Mouse (Mus musculus) layer of hippocampus, postnatal 10 days (tissue): ENCODE data around the gene Dcst2. TPM values are rescaled to one million over a fixed set of nuclear protein-coding genes. Genes with fewer than 3 reads are reported as not detected.

ENCODE experiments used
- DNase-seq, 2 experiments: peaks; one replicate each; pipeline ENCODE4 v3.0.0; 2021; ENCODE audit warnings: low spot score in 2 of 2
- long read RNA-seq: library from polyadenylated mRNA; stranded (forward); transcript quantifications from one replicate; pipeline ENCODE4 v2.0.0, GENCODE M21; 2023
- total RNA-seq, 2 experiments: library from RNA; stranded (reverse); gene quantifications; 2 replicates each; pipeline ENCODE4 v1.2.3; 2021

Gene Dcst2
- total RNA-seq, result under 1 TPM; 0.51 to 0.71 TPM
- long read RNA-seq, partial matches to known transcripts, result 0 of 1 reads
- long read RNA-seq, other reads (novel, unspliced or antisense), result 1 of 1 reads

- no peak for DNase-seq
Measured at GRCm38 (mm10) chr3:89361675-89362074, at the start of gene Dcst2. Dcst2 (plus strand) TSS chr3:89361975.

- DNase-seq, result no peak
Measured at GRCm38 (mm10) chr3:89314340-89314739, 47.4 kb upstream of the Dcst2 start.

DNA sequence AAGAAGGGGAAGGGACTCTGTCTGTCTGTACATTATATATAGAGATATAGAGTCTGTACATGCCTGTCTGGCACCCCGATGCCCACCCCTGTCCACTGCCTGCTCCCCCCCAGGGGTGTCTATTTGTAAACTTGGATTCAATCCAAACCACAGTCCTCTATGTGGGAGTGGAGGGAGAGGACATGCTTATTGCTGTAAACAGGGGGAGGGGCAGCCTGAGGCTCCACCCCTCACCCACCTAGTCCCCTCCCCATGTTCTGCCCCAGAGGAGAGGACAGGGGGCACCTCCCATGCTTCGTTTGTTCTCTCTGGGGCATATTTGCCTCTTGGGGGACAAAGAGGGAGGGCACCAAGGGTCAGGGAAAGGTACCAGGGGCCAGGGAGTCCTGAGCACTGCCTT lies 47.0 kb upstream of the Dcst2 start:
- no peak for DNase-seq

DNA sequence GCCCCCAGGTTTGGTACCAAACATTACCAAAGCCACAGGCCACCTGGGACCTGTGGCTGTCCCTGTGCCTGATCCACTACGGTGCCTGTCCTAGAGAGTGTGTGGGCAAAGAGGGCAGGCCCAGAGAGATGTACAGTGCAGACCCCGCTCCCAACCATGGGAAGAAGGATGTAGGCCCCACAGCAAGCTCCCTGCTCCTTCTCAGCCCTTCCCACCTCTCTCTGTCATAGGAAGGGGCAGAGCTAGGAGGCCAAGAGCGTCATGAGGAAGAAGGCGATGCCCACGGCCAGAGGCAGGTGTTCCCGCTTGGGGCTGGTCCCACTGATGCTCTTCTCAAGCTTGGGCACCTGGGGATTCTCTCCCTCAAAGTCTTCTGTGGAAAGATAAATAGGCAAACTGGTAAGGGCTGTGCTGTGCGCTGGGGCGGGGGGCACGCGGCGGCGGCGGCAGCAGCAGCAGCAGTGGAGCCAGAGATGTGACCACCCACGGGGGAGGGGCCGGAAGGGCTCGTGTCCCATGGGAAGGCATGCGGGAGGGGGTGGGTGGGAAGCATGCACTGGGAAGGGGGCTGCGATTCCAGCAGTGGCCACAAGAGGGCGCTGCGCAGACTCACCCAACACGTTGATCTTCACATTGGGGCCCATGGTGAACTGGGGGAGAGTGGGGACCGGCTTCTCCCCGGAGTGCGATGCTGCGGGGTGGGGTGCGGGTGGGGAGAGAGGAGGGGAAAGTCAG lies 46.4 kb upstream of the Dcst2 start:
- peak; percentile 91 to 92 for DNase-seq

- peak in 1 of 2 experiments; percentile 35 for DNase-seq
Measured at GRCm38 (mm10) chr3:89315930-89316831, 45.6 kb upstream of the Dcst2 start.

GRCm38 (mm10) chr3:89316833-89317232 lies 44.9 kb upstream of the Dcst2 start:
- DNase-seq, result peak; percentile 88 to 92

GRCm38 (mm10) chr3:89317246-89317645 lies 44.5 kb upstream of the Dcst2 start:
- DNase-seq, result no peak

DNA sequence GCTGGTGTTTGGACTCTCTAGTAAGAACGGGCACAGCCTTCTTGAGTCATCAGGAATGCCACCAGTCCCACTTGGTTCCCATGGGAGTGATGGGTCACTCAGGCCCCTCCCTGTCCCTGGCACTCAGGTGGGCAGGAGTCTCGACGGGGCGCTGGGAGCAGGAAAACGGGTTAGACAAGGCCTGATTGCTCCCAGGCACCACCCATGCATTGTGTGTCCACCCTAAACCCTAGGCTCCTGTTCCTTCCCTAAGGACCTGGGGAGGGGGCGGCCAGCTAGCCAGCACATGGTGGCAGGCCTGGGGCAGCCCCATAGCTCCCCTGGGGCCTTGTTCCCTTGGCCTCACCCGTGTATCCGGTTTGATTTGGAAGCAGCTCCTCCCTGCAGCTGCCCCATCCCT lies 43.5 kb upstream of the Dcst2 start:
- DNase-seq, result no peak

- no peak for DNase-seq
Measured at GRCm38 (mm10) chr3:89318971-89319590, 42.7 kb upstream of the Dcst2 start.

DNA sequence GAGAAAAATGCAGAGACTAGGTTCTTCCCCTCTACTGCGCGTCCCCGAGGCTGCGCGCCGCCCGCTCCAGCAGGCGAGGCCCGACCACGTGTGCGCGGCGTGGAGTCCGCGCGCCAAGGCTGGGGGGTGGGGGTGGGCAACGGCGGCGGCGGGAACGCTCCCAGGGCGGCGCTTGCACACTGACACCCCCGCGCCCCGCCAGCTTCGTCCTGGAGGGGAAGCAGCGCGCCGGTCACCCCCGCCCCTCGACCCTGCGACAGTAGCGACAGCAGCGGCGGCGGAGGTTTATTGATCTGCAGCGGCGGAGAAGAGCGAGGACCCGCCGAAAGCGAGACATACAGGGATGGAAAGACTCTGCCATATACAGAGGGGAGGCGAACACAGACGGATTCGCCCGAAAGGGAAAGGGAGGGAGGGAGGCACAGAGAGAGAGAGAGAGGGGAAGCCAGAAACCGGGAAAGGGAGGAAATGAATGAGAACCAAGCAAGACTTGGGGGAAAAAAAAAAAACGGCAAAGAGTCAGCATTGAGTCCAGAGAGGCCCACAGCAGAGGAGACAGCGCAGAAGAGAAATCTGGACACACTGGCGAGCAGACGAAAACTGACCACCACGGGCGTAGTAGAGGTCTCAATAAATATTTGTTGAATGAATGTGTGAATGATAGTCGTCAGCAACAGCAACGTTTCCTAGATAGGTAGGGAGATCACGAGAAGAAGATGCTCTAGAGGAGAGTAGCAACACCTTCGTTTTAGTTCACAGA lies 42.0 kb upstream of the Dcst2 start:
- peak in 1 of 2 experiments; percentile 69 for DNase-seq

- DNase-seq, result peak; percentile 58 to 68
Measured at GRCm38 (mm10) chr3:89320581-89321182, 41.1 kb upstream of the Dcst2 start.

DNA sequence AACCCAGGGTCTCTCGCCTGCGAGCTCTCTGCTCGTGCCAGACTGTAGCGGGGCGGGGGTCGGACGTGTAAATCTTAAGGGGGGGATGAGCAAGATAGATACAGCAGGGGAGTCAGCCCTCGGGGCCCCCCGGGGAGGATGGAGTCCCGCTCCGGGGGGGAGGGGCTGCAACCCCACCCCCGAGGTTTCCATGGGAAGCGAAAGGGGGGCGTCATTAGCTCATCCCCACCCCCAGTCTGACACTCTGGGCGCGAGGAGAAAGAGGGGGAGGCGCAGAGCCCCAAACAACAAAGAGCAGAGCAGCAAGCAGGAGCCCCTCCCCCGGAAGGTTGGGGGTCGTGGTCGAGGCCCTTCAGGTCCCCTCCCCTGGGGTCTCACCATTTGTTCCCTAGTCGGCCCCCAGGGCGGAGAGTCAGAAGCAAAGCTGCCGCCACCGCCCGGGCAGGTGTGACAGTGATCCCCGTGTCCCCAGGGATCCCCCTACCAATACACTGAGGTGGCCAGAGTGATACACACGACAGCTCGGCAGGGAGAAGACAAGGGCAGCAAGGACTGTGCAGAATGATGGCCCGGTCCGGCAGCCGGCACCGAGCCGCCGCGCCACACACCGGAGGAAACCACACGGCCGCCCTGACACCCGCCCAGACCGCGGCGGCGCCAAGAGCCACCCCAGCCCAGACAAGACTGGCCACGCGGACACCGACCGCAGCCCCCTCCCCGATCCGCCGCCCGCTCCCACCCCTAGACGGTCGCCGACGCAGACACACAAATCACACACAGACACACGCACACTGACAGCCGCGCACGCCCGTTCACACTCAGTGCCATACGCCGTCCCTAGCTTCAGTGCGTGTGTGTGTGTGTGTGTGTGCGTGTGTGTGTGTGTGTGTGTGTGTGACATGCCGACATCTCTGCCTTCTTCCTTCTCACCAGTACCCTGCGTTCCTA lies 40.3 kb upstream of the Dcst2 start:
- peak in 1 of 2 experiments; percentile 64 for DNase-seq

- DNase-seq, result no peak
Measured at GRCm38 (mm10) chr3:89322131-89322500, 39.7 kb upstream of the Dcst2 start.

DNA sequence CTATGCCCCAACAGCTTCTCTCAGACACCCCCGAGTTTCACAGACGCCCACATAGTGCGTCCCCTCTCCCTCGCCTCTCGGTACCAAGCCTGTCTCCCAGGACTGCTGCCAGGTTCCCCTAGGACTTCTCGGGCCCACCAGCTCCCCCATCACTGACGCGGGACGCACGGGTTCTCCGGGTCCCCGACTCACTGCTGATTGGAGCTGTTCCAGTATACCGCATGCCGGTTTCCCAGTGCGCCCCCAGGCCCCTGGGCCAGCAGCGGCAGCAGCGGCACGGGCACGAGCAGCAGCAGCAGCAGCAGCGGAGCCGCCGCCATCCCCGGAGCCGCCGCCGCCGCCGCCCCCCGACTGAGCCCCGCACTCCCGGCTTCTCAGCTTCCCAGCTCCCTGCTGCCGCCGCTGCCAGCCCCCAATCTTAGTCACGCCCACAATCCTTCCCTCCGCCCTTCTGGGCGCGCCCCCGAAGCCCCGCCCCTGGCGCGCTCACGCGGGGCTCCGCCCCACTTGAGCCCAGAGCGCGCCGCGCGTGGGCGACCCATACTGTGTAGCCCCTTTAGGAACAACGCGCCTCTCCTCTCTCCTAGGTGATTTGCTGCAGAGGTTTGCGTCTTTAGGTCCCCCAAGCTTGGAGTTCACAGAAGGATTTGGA lies 39.1 kb upstream of the Dcst2 start, which contains the start of gene Efna3:
Efna3 (minus strand) TSS at position 452 of the 652 bp plus-strand sequence.
- peak; percentile 83 to 90 for DNase-seq

- DNase-seq, result no peak
Measured at GRCm38 (mm10) chr3:89325882-89326281, 35.9 kb upstream of the Dcst2 start.

DNA sequence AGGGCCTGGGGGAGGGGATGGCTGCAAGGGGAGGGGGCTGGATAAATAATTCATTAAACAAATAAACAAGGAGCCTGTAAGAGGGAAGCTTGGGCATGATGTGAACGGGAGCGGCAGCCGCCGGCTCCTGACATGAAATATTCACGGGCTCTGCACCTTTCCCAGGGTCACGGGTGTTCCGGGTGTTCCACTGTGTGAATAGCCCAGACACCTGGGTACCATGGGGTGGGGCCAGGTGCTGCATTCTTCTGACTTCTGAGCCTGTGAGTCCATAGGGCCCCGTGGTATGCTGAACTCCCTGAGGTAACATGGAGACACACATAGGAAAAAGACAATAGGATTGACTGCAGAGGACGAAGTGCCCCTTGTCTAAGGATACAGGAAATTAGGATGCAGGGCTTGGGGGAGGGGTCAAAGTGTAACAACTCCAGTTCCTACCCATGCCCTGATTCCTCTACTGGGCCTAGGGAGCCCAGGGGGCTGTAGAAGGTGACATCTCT lies 34.4 kb upstream of the Dcst2 start:
- no peak for DNase-seq

DNA sequence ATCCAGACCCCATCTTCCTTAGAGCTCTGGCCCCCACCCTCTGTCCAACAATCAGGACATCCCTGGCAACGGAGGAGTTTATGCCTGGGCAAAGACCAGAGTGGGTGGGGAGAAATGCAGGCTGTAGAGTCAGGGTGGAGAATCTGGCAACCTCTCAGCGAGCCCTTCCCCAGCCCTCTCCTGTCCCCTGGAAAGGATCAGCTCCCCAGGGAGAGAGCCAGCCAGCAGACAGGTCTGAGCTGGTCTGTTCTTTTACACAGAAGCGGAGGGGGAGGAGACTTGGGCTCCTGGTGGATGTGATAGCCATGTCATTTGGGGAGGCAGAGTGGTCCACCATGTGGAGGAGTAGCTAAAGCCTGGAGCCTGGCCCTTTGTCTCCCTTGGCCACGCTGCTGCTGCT lies 33.2 kb upstream of the Dcst2 start:
- no peak for DNase-seq

DNA sequence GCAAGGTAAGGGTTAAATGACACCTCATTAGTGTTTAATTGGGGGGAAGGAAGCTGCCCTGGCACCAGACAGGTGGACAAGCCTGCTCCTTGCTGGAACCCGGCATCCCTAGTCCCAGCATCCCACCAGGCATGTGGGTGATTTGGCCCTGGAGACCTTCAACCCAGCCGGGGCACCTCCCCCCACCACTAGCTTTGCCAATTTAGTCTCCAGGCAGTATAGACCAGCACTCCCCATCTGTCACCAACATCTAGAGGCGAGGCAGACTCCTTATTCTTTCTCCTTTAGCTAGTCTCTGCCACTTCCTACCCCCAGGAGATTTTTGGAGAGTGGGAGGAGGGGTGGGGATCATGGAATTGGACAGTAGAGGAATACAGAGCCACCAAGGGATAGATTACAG lies 31.4 kb upstream of the Dcst2 start:
- peak in 1 of 2 experiments; percentile 9 for DNase-seq

DNA sequence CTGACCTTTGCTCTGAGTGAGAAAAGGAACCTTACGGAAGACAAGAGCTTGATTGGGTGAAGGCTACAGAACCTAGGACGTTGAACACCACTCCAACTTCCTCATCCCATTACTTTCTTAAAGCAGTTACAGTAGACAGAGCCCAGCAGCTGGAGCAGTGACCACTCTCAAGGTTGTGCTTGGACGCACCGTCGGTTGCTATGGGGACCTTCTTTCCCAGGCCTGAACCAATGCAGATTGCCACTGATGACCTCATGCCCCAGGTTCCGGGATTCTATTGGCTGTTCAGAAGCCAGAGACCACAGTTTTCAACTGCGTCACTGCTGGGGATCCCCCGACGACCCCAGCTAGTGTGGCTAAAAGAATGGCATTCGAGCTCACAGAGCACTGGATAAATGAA lies 30.8 kb upstream of the Dcst2 start:
- DNase-seq, result peak in 1 of 2 experiments; percentile 18
